12 mouse cellular contexts compared by ENCODE assay signal in genomic region chr3:122517726-122518125, GRCm38 (mm10).
DNase-seq lines count a peak whose midpoint lies in the region; ATAC-seq and TF ChIP-seq lines count a peak whose summit lies in the region.
"Had no signal": no experiment of that assay in that cellular context is flagged by ENCODE, and none has a peak within 500 bp of the region (broad histone marks: within the 10 kb centered on the region; RNA-seq: fewer than 3 reads in every experiment).

No protein-coding gene starts in this region.

- H3K9me3 ChIP-seq in forebrain, embryonic 14.5 days (replicated peaks; ENCODE audit: control insufficient read depth, low read length), result no peaks in the 10 kb centered on the region
- H3K9me3 ChIP-seq in forebrain, embryonic 13.5 days (replicated peaks), result no peaks in the 10 kb centered on the region
- no peaks in the 10 kb centered on the region for H3K9me3 ChIP-seq in embryonic facial prominence, embryonic 10.5 days
- H3K9me3 ChIP-seq in hindbrain, embryonic 15.5 days, result no peaks in the 10 kb centered on the region
- no peaks in the 10 kb centered on the region for H3K9me3 ChIP-seq in midbrain, postnatal 0 days (ENCODE audit: low read length)
- H3K9me3 ChIP-seq: heart, embryonic 15.5 days; megakaryocyte, embryonic 14.5 days had no signal

- ATAC-seq in forebrain, embryonic 14.5 days, result peak; percentile 19; the same call in 1 of the 2 replicates
- ATAC-seq in forebrain, embryonic 13.5 days, result no peak
- no peak for ATAC-seq in hindbrain, embryonic 15.5 days (ENCODE audit: low FRiP score, low read depth)
- ATAC-seq in midbrain, postnatal 0 days (ENCODE audit: low FRiP score), result no peak

- 73% methylated on average over 4 of the region's 4 CpGs for WGBS in forebrain, embryonic 14.5 days
- WGBS in forebrain, embryonic 13.5 days, result 75% methylated on average over 4 of the region's 4 CpGs
- WGBS in embryonic facial prominence, embryonic 10.5 days, result 38% methylated on average over 4 of the region's 4 CpGs
- 47% methylated on average over 4 of the region's 4 CpGs for WGBS in hindbrain, embryonic 15.5 days
- WGBS in midbrain, postnatal 0 days, result 58% methylated on average over 4 of the region's 4 CpGs

- no peak overlapping the region for H3K4me2 ChIP-seq in forebrain, embryonic 14.5 days (ENCODE audit: low read length)
- no peak overlapping the region for H3K4me2 ChIP-seq in forebrain, embryonic 13.5 days
- H3K4me2 ChIP-seq in hindbrain, embryonic 15.5 days, result no peak overlapping the region
- no peak overlapping the region for H3K4me2 ChIP-seq in midbrain, postnatal 0 days (ENCODE audit: low read depth, low read length, poor library complexity, severe bottlenecking)
- H3K4me2 ChIP-seq: heart, embryonic 15.5 days had no signal

- H3K27me3 ChIP-seq in forebrain, embryonic 14.5 days (replicated peaks; ENCODE audit: control insufficient read depth, insufficient read depth, low read length), result no peaks in the 10 kb centered on the region
- H3K27me3 ChIP-seq in forebrain, embryonic 13.5 days, result no peaks in the 10 kb centered on the region
- H3K27me3 ChIP-seq in embryonic facial prominence, embryonic 10.5 days (replicated peaks; ENCODE audit: low read depth, poor library complexity, severe bottlenecking), result peaks cover 14% of the 10 kb centered on the region
- no peaks in the 10 kb centered on the region for H3K27me3 ChIP-seq in hindbrain, embryonic 15.5 days
- no peaks in the 10 kb centered on the region for H3K27me3 ChIP-seq in midbrain, postnatal 0 days (ENCODE audit: insufficient read depth, low read length)
- H3K27me3 ChIP-seq: heart, embryonic 15.5 days had no signal

- H3K4me3 ChIP-seq in forebrain, embryonic 14.5 days (ENCODE audit: low read depth, low read length), result no peak overlapping the region
- H3K4me3 ChIP-seq in forebrain, embryonic 13.5 days, result no peak overlapping the region
- H3K4me3 ChIP-seq in embryonic facial prominence, embryonic 10.5 days, result peak overlapping the region; percentile 28
- no peak overlapping the region for H3K4me3 ChIP-seq in hindbrain, embryonic 15.5 days
- no peak overlapping the region for H3K4me3 ChIP-seq in midbrain, postnatal 0 days (ENCODE audit: low read depth, low read length)
- H3K4me3 ChIP-seq: heart, embryonic 15.5 days; megakaryocyte, embryonic 14.5 days had no signal

- DNase-seq in forebrain, embryonic 14.5 days (ENCODE audit: low spot score), result no peak
- peak; percentile 64 for DNase-seq in embryonic facial prominence, embryonic 10.5 days (ENCODE audit: low spot score)
- DNase-seq in midbrain, postnatal 0 days (ENCODE audit: low spot score), result peak; percentile 52
- DNase-seq in layer of hippocampus, postnatal 14 days (ENCODE audit: low spot score in 2 of 2), result no peak
- no peak for DNase-seq in left cerebral cortex, adult 9 months (ENCODE audit: low spot score in 2 of 2)
- DNase-seq in testis, postnatal 10 days (ENCODE audit: low spot score), result no peak
- DNase-seq: adrenal gland, adult 8-10 months; kidney, adult 8-10 months had no signal

- H3K4me1 ChIP-seq in forebrain, embryonic 14.5 days (ENCODE audit: control insufficient read depth, insufficient read depth, low read length), result peaks cover 4% of the 10 kb centered on the region; the same call in 1 of the 2 replicates
- H3K4me1 ChIP-seq in forebrain, embryonic 13.5 days, result peaks cover 26% of the 10 kb centered on the region
- peaks cover 78% of the 10 kb centered on the region for H3K4me1 ChIP-seq in embryonic facial prominence, embryonic 10.5 days
- peaks cover 30% of the 10 kb centered on the region for H3K4me1 ChIP-seq in hindbrain, embryonic 15.5 days (replicated peaks)
- H3K4me1 ChIP-seq in midbrain, postnatal 0 days (ENCODE audit: insufficient read depth, low read length), result peaks cover 19% of the 10 kb centered on the region

- no peaks in the 10 kb centered on the region for H3K36me3 ChIP-seq in forebrain, embryonic 14.5 days (ENCODE audit: control insufficient read depth, insufficient read depth, low read length)
- no peaks in the 10 kb centered on the region for H3K36me3 ChIP-seq in forebrain, embryonic 13.5 days (ENCODE audit: poor library complexity, severe bottlenecking)
- H3K36me3 ChIP-seq in embryonic facial prominence, embryonic 10.5 days (replicated peaks), result peaks cover 17% of the 10 kb centered on the region
- no peaks in the 10 kb centered on the region for H3K36me3 ChIP-seq in hindbrain, embryonic 15.5 days
- no peaks in the 10 kb centered on the region for H3K36me3 ChIP-seq in midbrain, postnatal 0 days (ENCODE audit: insufficient read depth, low read length)
- H3K36me3 ChIP-seq: heart, embryonic 15.5 days had no signal

- H3K9ac ChIP-seq in forebrain, embryonic 14.5 days (ENCODE audit: low read length), result no peak overlapping the region
- H3K9ac ChIP-seq in forebrain, embryonic 13.5 days, result no peak overlapping the region
- no peak overlapping the region for H3K9ac ChIP-seq in hindbrain, embryonic 15.5 days
- no peak overlapping the region for H3K9ac ChIP-seq in midbrain, postnatal 0 days (replicated peaks; ENCODE audit: low read length, poor library complexity, severe bottlenecking)
- H3K9ac ChIP-seq: heart, embryonic 15.5 days had no signal

- TF ChIP-seq CTCF in midbrain, postnatal 0 days (IDR thresholded peaks at IDR 0.05), result no peak

- peak overlapping the region; percentile 21; the same call in 1 of the 2 replicates for H3K27ac ChIP-seq in forebrain, embryonic 14.5 days (ENCODE audit: low read depth, low read length)
- H3K27ac ChIP-seq in forebrain, embryonic 13.5 days, result no peak overlapping the region; the same call in 1 of the 2 replicates
- peak overlapping the region; percentile 76 for H3K27ac ChIP-seq in embryonic facial prominence, embryonic 10.5 days (replicated peaks)
- peak overlapping the region; percentile 22; the same call in 1 of the 2 replicates for H3K27ac ChIP-seq in hindbrain, embryonic 15.5 days (replicated peaks)
- H3K27ac ChIP-seq in midbrain, postnatal 0 days (ENCODE audit: low read depth, low read length), result peak overlapping the region; percentile 18; the same call in 1 of the 2 replicates
- H3K27ac ChIP-seq: heart, embryonic 15.5 days had no signal

Comparison
In these comparisons a context has a peak if more than half of its experiments do, and no peak if none do; other contexts are left out.
1. DNase-seq: peak in embryonic facial prominence, embryonic 10.5 days (single experiment) and midbrain, postnatal 0 days (single experiment); none in forebrain, embryonic 14.5 days (single experiment), layer of hippocampus, postnatal 14 days (0 of 2), left cerebral cortex, adult 9 months (0 of 2) and testis, postnatal 10 days (single experiment).